Mouse (Mus musculus): ENCODE data around the gene Gak.
A peak's percentile ranks its signal among the peaks of the same experiment; 100 is the strongest.
"Not testable (repeated sequence)": the region's sequence is repeated elsewhere in the genome, so short reads cannot be mapped to it uniquely, and the experiment has no call there.

The Gak gene

GRCm38 (mm10) chr5:108655891-108656650 is 26.5 kb upstream of the Gak start:
- DNase-seq: no peak

GRCm38 (mm10) chr5:108655381-108655780 is 25.8 kb upstream of the Gak start:
- no peak for DNase-seq

- no peak for DNase-seq
Observed at GRCm38 (mm10) chr5:108654444-108654990, 25.0 kb upstream of the Gak start.

DNA sequence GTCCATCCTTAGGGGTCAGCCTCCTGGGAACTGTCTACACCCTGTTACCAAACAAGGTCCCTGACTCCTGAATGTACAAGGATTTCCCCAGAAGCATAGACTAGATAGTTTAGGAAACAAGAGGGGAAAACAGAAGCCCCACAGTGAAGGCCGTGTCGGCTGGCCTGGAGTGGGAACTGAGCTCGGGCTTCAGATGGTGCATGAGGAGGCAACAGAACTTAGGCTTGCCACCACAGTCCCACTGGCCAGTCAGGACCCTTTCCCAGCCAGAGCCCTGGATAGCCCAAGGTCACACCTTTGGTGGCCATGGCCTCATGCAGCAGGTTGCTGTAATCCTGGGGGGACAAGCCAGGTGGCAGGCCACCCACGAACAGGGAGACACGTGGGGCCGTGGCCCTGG is 23.8 kb upstream of the Gak start:
- DNase-seq: no peak

DNA sequence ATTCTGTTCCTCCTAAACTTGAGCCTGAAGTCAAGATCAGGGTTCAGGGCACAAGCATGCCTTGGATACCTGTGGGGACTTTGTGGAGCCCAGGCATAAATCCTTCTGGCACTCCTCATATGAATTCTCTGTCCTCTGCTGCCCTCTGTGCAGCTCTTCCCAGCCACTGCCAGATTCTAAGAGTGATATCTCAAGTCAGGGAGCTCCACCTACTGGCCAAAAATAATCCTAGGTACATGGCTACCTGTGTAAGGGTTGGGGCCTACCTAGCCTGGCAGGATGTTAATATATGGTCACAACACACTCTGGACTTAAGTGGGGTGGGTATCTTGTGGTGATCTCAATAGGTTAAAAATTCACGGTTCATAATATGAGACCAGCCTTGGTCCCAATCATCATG is 22.3 kb upstream of the Gak start:
- peak; percentile 58 to 69 for DNase-seq

DNA sequence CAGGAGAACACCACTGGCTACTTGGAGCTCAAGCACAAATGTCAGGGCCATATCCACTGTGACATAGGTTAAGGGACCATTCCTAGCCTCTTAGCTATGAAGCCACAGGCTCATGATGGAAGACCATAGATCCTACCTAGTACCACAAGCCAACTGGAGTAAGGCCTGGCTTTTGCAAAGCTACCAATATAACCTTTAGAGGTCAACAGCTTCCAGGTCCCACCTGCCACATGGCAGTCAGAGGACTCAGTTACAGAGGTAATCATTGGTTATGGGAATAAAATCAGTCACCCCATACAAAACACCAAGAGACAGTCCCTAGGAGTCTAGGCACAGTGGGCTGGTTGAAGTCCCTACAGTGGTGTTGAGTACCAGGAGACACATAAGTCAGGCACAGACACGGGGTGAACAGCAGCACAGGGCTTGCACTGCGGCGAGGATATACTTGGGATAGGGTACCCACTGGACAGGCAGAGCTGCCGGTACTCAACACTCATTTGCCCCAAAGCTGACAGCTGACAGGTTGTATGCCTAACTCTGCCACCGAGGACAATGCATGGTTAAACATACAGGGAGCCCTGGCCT is 21.7 kb upstream of the Gak start:
- DNase-seq: no peak

- no peak for DNase-seq
Observed at GRCm38 (mm10) chr5:108650341-108650740, 20.8 kb upstream of the Gak start.

DNA sequence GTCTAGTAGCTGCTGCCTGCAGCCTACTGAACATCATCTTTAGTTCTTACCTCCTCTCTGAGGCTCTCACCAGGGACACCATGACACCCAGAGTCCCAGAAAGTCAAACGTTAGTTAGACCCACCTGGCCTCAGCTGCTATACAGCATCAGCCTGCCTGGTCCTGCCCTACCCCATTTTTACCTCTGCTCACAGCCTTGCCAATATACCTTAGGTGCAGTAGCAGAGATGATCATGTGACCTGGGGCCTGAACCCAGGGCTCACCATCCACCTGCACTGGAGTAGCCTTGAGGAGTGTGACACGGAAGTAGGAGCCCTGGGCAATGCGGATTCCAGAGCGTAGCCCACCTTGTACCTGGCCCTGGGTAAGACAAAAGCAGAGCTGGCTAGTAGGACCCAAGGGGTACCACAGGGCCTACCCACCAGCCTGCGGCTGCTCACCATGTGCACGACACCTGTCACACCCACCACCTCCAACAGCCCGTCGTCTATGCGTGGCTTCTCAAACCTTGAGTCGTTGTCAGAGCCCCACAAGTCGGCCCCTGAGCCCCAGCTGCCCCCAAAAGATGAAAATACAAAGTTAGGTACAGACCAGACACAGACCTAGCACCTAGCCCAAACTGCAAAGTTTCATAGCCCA is 19.5 kb upstream of the Gak start:
- DNase-seq: no peak

- DNase-seq: no peak
Observed at GRCm38 (mm10) chr5:108647820-108648465, 18.4 kb upstream of the Gak start.

DNA sequence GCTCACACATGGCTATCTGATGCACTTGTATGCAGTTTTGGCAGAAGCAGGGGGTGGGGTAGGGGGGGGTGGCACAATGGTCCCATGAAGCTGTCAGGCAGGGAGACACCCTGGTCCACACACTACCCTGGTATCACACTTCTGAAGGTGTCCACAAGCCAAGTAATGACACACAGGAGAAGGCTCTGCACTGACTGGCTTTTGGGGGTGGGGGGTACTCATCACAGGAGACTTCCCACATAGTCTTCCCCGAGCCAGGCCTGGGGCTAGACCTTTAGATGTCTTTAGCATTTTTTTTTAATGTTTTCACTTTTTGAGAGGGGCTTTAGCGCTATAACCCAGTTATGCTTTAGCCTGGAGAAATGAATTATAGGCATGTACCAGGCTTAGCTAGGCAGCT is 17.8 kb upstream of the Gak start:
- DNase-seq: no peak

DNA sequence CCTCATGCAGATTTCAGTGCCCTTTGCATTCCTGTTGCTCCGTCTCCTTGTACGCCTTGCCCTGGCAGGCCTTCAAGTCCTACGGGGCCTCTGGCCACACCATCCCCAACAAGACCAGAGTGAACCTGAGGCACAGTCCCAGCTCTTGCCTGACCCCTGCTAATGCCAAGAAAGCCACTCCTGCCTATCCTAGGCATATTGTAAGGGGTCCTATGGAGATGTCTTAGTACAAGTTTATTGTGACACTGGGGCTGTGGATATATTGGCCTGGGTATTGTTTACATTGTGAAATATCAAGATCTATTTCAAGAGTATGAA is 16.7 kb upstream of the Gak start:
- DNase-seq: no peak

- no peak for DNase-seq
Observed at GRCm38 (mm10) chr5:108645651-108646342, 16.2 kb upstream of the Gak start.

DNA sequence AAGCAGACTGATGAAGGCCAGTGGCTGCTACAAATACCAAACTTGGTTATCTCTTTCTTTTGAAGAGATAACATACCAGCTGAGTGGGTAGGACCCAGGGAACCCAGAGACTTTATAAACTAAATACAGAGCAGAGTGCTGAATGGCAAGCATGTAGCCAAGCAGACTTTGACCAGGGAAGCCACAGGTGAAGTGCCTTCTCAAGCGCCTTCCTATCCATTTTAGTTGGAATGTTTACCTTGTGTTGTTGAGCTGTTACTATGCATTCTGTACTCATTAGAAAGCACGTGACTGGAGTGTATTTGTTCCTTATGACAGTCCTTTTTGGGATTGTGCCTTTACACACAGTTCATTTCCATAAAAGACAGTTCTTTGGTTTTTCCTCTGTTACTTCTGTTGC is 14.1 kb upstream of the Gak start:
- DNase-seq: no peak

GRCm38 (mm10) chr5:108636172-108636571 is 6.6 kb upstream of the Gak start:
- no peak for DNase-seq

GRCm38 (mm10) chr5:108634088-108634487 is 4.5 kb upstream of the Gak start:
- not testable (repeated sequence) for DNase-seq

GRCm38 (mm10) chr5:108633676-108634075 is 4.1 kb upstream of the Gak start:
- no peak for DNase-seq

- DNase-seq: peak in 1 of 2 experiments; percentile 7
Observed at GRCm38 (mm10) chr5:108628891-108629633, 493 bp downstream of the Gak start.

GRCm38 (mm10) chr5:108626050-108626660 is 3.4 kb downstream of the Gak start:
- DNase-seq: no peak

DNA sequence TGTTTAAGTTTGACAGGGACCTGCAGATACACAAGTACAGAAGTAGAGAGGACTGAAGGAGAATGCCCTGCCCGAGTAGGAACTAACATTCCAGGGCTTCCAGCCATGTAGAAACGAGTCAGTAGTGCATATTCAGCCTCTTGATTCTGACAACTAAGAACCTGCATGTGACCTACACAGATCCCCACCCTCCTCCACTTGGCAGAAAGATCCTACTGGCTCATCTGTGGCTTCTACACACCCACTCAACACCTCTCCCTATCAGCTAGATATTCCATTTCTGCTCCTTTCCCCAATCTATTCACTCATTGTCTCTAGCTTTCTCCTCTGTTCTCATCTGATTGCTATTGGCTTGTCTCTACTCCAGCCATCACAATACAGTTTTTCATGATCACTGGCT is 7.7 kb downstream of the Gak start:
- no peak for DNase-seq

DNA sequence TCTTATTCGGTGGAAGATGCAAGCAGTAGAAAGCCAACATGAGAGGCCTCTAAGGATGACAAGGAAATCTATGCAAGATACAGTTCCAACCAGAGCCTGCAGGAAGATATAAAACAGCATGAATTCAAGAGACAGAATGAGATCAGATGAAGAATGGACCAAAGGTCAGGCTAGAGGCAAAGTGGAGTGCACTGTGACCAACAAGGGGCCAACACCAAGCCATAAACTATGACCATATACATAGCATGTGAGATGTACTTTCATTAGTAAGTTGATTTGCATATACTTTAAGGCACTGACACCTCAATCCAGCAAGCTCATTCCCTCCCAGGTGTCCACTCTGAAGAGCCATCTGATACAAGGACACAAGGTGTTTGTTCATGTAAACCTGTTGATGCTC is 19.1 kb downstream of the Gak start:
- no peak for DNase-seq

- no peak for DNase-seq
Observed at GRCm38 (mm10) chr5:108602537-108602936, 27.0 kb downstream of the Gak start.

DNA sequence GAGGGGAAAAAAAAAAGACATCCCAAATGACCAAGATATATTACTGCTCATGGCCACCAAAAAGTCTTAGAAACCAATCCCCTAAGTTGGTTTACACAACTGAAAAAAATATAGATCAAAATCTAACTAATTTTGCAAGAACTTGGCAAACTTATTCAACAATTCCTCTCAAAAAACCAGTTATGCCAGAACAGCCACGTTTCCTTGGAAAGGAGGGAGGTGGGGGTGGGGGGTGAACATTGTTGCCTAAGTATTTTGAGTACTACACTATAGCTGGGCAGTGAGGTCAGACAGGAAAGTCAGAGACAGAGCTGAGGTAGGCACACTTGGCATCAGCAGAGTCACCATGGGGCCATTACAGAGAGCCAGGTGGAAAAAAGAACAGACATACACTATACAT is 29.6 kb downstream of the Gak start:
- no peak for DNase-seq

Data from kidney, postnatal 4 days (tissue).